Mouse (Mus musculus): ENCODE measurements around the gene Pwwp2b. TPM values are rescaled to one million over a fixed set of nuclear protein-coding genes. Genes with fewer than 3 reads are reported as not detected.

The Pwwp2b gene
- polyA plus RNA-seq, 1 experiment from 2014 or later: 27.5 TPM

DNA sequence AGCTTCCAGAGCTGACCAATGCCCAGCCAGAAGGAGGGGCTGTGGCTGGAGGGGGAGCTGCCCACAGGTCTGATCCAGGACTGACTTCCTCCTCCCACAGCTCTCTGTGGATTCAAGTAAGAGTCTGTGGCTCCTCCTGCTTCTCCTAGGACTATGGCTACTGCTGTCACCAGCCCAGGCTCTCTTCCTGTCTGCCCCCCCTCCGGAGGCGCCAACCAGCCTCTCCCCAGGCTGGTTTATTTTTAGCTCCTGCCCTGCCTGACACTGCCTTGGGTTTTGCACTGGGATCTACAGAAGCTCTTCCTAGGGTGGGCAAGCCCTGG, 25.1 kb downstream of the Pwwp2b start:
- H3K9me3 ChIP-seq (ENCODE audit: low read length): no peaks in the 10 kb centered on the region
- no peaks in the 10 kb centered on the region for H3K27me3 ChIP-seq (replicated peaks; ENCODE audit: insufficient read depth, low read length)
- peak; percentile 94 for DNase-seq (ENCODE audit: low spot score)
- peak; percentile 95 for ATAC-seq
- 0 out of 2 replicates have a peak, but pooled peaks cover 3% of the 10 kb centered on the region for H3K36me3 ChIP-seq (ENCODE audit: insufficient read depth, low read length)
- 4% methylated on average over 2 of the region's 2 CpGs for WGBS
- H3K27ac ChIP-seq (ENCODE audit: low read length): peak overlapping the region; percentile 82
- peak; percentile 85 for TF ChIP-seq EP300 (IDR thresholded peaks at IDR 0.05)
- 0 out of 2 replicates have a peak, but pooled peaks have one; percentile 4 for TF ChIP-seq CTCF (IDR thresholded peaks at IDR 0.05)
- peaks cover 27% of the 10 kb centered on the region for H3K4me1 ChIP-seq (ENCODE audit: insufficient read depth, low read depth, low read length)
- H3K4me2 ChIP-seq (replicated peaks; ENCODE audit: low read depth, low read length): no peak overlapping the region
- no peak overlapping the region for H3K9ac ChIP-seq (replicated peaks; ENCODE audit: low read depth)
- no peak overlapping the region for H3K4me3 ChIP-seq (ENCODE audit: low read depth, low read length)

DNA sequence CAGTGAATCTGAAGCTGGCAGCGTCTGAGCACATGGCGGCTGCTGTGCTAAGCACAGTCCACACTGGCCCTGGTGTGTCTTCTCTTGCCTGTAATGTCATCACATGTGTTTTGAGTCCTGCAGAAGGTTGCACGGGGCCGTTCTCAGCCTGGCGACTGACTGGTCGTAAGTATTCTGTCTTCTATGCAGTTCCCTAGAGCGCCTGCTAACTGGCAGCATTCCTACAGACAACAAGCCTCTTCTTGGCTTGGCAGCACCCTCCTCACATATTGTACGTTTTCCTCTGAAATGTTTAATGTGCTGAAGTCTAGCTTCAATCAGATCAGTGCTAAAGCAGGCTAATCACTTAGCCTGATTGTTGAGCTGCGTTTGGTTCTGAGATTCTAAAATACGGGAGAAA, 27.3 kb downstream of the Pwwp2b start:
- no peak overlapping the region for H3K27ac ChIP-seq (ENCODE audit: low read length)
- no peaks in the 10 kb centered on the region for H3K9me3 ChIP-seq (ENCODE audit: low read length)
- DNase-seq (ENCODE audit: low spot score): no peak
- peaks cover 31% of the 10 kb centered on the region for H3K4me1 ChIP-seq (ENCODE audit: insufficient read depth, low read depth, low read length)
- H3K4me3 ChIP-seq (ENCODE audit: low read depth, low read length): no peak overlapping the region
- no peak overlapping the region for H3K9ac ChIP-seq (replicated peaks; ENCODE audit: low read depth)
- TF ChIP-seq CTCF (IDR thresholded peaks at IDR 0.05) (no peak), EP300 (IDR thresholded peaks at IDR 0.05) (no peak)
- WGBS: 50% methylated on average over 10 of the region's 10 CpGs
- no peaks in the 10 kb centered on the region for H3K36me3 ChIP-seq (ENCODE audit: insufficient read depth, low read length)
- H3K4me2 ChIP-seq (replicated peaks; ENCODE audit: low read depth, low read length): no peak overlapping the region
- H3K27me3 ChIP-seq (replicated peaks; ENCODE audit: insufficient read depth, low read length): no peaks in the 10 kb centered on the region
- no peak for ATAC-seq

DNA sequence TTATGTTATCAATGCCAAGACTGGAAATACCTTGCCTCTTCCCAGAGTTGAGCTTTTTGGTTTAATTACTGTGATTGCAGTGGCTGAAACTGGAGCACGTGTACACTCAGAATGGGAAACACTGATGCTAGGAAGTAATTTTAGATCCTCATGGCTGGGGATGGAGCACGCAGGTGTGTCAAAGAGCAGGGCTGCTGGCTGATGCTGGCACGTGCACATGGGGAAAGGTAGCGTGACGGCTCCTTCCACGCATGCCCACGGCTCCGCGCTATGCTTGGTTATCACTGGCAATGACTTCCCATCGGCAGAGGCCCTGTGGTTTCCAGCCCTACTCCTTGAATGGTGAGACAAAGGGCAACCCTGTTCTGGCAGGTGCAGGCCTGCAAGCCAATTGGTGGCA, 27.9 kb downstream of the Pwwp2b start:
- 89% methylated on average over 10 of the region's 10 CpGs for WGBS
- ATAC-seq (no peak), DNase-seq (ENCODE audit: low spot score) (no peak)
- H3K9me3 ChIP-seq (ENCODE audit: low read length): no peaks in the 10 kb centered on the region
- H3K4me2 ChIP-seq (replicated peaks; ENCODE audit: low read depth, low read length): no peak overlapping the region
- no peak overlapping the region for H3K4me3 ChIP-seq (ENCODE audit: low read depth, low read length)
- no peaks in the 10 kb centered on the region for H3K36me3 ChIP-seq (ENCODE audit: insufficient read depth, low read length)
- H3K4me1 ChIP-seq (ENCODE audit: insufficient read depth, low read depth, low read length): peaks cover 36% of the 10 kb centered on the region
- TF ChIP-seq EP300 (IDR thresholded peaks at IDR 0.05): no peak
- H3K9ac ChIP-seq (replicated peaks; ENCODE audit: low read depth): no peak overlapping the region
- no peak overlapping the region for H3K27ac ChIP-seq (ENCODE audit: low read length)
- H3K27me3 ChIP-seq (replicated peaks; ENCODE audit: insufficient read depth, low read length): no peaks in the 10 kb centered on the region

DNA sequence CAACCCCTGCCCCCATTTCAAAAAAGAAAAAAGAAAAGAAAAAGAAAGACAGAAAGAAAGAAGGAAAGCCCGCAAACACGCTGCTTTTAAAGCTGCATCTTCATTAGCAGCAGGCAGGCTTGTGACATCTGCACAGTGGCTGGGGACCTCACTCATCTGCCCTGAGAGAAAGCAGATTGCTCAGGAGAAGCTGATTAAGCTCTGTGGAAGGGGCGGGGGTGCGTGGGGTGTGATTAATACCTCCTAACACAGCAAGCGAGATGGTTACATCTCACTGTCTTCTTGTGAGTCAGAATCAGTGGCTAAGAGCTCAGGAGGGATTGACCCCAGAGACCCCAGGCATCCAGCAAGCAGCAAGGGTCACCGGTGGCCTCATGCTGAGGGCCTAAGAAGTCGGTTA, 29.3 kb downstream of the Pwwp2b start:
- Histone ChIP-seq H3K4me3 (ENCODE audit: low read depth, low read length) (no peak overlapping the region), H3K4me2 (replicated peaks; ENCODE audit: low read depth, low read length) (no peak overlapping the region), H3K9ac (replicated peaks; ENCODE audit: low read depth) (no peak overlapping the region), H3K4me1 (ENCODE audit: insufficient read depth, low read depth, low read length) (peaks cover 26% of the 10 kb centered on the region), H3K9me3 (ENCODE audit: low read length) (no peaks in the 10 kb centered on the region), H3K36me3 (ENCODE audit: insufficient read depth, low read length) (no peaks in the 10 kb centered on the region), H3K27me3 (replicated peaks; ENCODE audit: insufficient read depth, low read length) (no peaks in the 10 kb centered on the region), H3K27ac (ENCODE audit: low read length) (no peak overlapping the region)
- ATAC-seq: no peak
- no peak for DNase-seq (ENCODE audit: low spot score)
- WGBS: 82% methylated on average over 7 of the region's 7 CpGs
- TF ChIP-seq EP300 (IDR thresholded peaks at IDR 0.05) (no peak), CTCF (IDR thresholded peaks at IDR 0.05) (no peak)

DNA sequence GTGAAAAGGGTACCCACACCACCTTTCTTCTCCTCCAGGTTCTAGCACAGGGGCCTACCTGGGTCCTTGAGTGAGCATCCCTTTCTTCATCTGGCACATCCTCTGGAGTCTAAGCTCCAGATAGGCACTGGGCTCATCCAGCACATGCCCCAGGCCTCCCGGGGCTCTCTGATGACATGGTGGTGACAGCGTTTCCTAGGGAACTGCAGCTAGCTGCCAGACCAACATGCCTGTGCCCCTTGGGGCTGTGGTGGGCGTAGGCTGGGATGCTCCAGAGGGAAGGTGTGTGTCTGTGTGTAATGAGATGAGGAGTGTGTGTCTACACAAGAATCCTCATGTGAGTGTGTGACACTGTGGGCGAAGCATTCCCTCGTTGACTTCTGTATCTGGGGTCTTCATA, 31.3 kb downstream of the Pwwp2b start:
- WGBS: 77% methylated on average over 5 of the region's 5 CpGs
- Histone ChIP-seq H3K27ac (ENCODE audit: low read length) (no peak overlapping the region), H3K9ac (replicated peaks; ENCODE audit: low read depth) (no peak overlapping the region), H3K4me1 (ENCODE audit: insufficient read depth, low read depth, low read length) (peaks cover 13% of the 10 kb centered on the region; the same call in 1 of the 2 replicates), H3K9me3 (ENCODE audit: low read length) (no peaks in the 10 kb centered on the region), H3K27me3 (replicated peaks; ENCODE audit: insufficient read depth, low read length) (no peaks in the 10 kb centered on the region), H3K36me3 (ENCODE audit: insufficient read depth, low read length) (no peaks in the 10 kb centered on the region), H3K4me3 (ENCODE audit: low read depth, low read length) (no peak overlapping the region), H3K4me2 (replicated peaks; ENCODE audit: low read depth, low read length) (no peak overlapping the region)
- ATAC-seq (no peak), DNase-seq (ENCODE audit: low spot score) (no peak)
- TF ChIP-seq EP300 (IDR thresholded peaks at IDR 0.05) (no peak), CTCF (IDR thresholded peaks at IDR 0.05) (no peak)

DNA sequence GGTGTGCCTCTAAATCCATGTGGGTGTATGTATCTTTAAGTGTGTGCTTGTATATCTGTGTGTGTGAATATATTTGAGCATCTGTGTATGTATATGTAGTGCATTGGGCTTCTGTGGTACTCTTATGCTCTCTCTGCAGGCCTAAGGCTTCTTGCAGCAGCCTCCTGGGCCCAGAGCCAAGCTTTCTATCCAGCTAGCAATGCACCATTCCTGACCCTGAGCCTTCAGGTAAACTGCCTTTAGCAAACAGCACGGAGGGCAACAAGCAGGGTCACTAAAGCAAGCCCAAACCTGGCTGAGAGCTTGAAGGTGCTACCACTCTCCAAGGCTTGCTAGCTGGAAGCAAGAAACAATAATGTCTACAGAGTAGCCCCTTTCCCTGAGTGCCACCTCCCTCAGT, 31.8 kb downstream of the Pwwp2b start:
- Histone ChIP-seq H3K9me3 (ENCODE audit: low read length) (no peaks in the 10 kb centered on the region), H3K4me2 (replicated peaks; ENCODE audit: low read depth, low read length) (no peak overlapping the region), H3K4me3 (ENCODE audit: low read depth, low read length) (no peak overlapping the region), H3K27ac (ENCODE audit: low read length) (no peak overlapping the region), H3K4me1 (ENCODE audit: insufficient read depth, low read depth, low read length) (peaks cover 13% of the 10 kb centered on the region; the same call in 1 of the 2 replicates), H3K27me3 (replicated peaks; ENCODE audit: insufficient read depth, low read length) (no peaks in the 10 kb centered on the region), H3K9ac (replicated peaks; ENCODE audit: low read depth) (no peak overlapping the region), H3K36me3 (ENCODE audit: insufficient read depth, low read length) (no peaks in the 10 kb centered on the region)
- ATAC-seq: no peak
- TF ChIP-seq CTCF (IDR thresholded peaks at IDR 0.05) (no peak), EP300 (IDR thresholded peaks at IDR 0.05) (no peak)
- 45% methylated on average over 1 of the region's 1 CpGs for WGBS
- no peak for DNase-seq (ENCODE audit: low spot score)

DNA sequence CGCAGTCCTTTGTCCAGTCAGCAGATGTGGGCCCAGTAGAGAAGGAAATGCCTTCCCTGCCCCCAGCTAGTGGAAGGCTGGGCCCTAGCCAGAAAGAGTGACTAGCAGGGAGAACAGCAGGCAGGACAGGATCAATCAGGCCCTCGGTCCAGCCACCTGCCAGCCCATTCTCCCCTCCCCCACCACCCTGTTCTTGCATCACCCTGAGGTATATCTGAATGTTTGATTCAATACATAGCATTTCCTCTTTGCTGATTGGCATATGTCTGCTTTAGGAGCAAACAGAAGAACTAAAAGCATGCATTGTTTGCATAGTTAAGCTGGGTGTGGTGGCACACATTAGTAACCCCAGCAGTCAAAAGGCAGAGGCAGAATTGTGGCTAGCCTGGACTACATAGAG, 32.9 kb downstream of the Pwwp2b start:
- Histone ChIP-seq H3K4me1 (ENCODE audit: insufficient read depth, low read depth, low read length) (peaks cover 19% of the 10 kb centered on the region; the same call in 1 of the 2 replicates), H3K9ac (replicated peaks; ENCODE audit: low read depth) (no peak overlapping the region), H3K27ac (ENCODE audit: low read length) (peak overlapping the region; percentile 47), H3K36me3 (ENCODE audit: insufficient read depth, low read length) (no peaks in the 10 kb centered on the region), H3K27me3 (replicated peaks; ENCODE audit: insufficient read depth, low read length) (no peaks in the 10 kb centered on the region), H3K4me3 (ENCODE audit: low read depth, low read length) (no peak overlapping the region), H3K4me2 (replicated peaks; ENCODE audit: low read depth, low read length) (no peak overlapping the region), H3K9me3 (ENCODE audit: low read length) (no peaks in the 10 kb centered on the region)
- WGBS: 25% methylated on average over 2 of the region's 2 CpGs
- DNase-seq (ENCODE audit: low spot score): peak; percentile 45
- ATAC-seq: peak; percentile 63
- TF ChIP-seq EP300 (IDR thresholded peaks at IDR 0.05) (no peak), CTCF (IDR thresholded peaks at IDR 0.05) (no peak)
